Mouse (Mus musculus) lung, postnatal 25 days (tissue): ENCODE measurements at regions not wholly inside any gene's neighbourhood (a gene's known extent, or its start where the extent isn't known, plus 50 kb on each side); places are given as distances from the start of the nearest gene placed in this dataset.
"Not testable (repeated sequence)": the region's sequence is repeated elsewhere in the genome, so short reads cannot be mapped to it uniquely, and the experiment has no call there.

ENCODE experiments used
- DNase-seq: peaks from one replicate; pipeline ENCODE4 v3.0.0; 2022; ENCODE audit warnings: low spot score

DNA sequence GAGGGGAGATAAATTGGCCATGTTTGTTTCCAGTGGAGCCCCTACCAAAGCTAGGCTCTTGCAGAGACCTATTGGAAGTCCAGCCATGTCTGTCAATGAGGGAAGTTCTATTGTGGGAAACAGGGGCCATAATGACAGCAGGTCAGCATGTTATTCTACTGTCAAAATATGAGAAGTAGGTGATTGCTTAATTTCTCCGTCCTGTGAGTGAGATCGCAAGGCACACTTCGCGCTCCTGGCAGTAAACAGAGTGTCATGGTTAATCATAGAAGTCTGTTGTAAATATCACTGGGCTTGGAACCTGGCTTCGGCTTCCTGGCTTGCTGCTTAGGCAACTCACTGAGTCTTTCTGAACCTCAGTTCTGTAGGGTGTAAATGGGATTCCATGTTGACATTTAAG, 72.5 kb upstream of the Ccdc122 start:
- peak; percentile 23 for DNase-seq

DNA sequence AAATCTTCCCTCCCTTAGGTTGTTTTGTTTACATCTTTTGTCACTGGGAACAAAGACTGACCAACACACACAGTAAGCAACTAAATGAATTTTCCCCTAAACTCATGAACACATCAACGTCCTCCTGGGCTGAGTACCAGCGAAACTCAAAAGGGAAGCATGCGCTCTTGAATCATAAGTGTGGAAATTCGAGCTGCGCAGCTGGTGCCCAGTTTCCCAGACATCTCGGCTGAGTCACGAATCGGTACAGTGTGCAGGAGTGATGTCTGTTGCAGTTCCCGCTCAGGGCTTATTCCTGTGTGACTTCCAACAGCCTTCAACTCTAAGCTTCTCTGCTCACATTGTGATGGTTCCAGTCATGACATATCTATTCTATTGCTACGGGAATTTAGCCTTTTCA, 77.7 kb upstream of the Ccdc122 start:
- DNase-seq, result no peak

DNA sequence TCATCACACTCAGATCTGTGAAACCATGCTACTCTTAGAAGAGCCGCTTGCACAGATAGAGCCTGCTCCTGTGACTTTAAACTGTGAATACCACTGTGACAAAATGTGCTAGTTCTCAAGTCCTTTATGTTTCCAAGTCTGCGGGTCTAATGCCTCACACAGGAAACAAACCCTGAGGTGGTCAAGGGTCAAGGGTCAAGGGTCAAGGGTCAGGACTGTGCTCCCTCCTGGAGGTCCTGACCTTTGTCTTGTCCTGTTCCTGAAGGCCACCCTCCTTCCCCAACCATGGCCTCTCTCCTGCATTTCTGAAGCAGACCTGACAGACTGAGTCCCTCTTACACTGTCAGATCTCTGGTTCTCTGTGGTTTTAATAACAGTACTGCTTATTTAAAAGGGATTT, 79.4 kb upstream of the Ccdc122 start:
- DNase-seq, result no peak

DNA sequence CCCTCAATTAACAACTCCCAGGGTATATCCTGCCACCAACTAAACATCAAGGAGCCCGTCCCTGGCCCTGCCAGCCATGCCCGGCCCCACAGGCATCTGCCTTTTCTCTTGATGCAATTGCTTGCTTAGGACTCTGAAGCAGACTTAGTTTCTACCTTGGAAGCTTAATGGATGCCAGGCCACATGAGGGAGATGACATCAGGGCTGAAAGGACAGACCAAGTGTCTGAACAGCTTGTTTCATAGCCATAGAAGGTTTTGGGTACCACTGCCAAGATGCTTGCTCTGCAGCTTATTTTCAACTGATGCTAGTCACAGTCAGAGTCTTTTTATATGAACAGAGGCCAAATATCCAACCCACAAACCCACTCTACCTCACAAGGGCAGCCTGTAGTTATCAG, 83.4 kb upstream of the Ccdc122 start:
- DNase-seq, result no peak

DNA sequence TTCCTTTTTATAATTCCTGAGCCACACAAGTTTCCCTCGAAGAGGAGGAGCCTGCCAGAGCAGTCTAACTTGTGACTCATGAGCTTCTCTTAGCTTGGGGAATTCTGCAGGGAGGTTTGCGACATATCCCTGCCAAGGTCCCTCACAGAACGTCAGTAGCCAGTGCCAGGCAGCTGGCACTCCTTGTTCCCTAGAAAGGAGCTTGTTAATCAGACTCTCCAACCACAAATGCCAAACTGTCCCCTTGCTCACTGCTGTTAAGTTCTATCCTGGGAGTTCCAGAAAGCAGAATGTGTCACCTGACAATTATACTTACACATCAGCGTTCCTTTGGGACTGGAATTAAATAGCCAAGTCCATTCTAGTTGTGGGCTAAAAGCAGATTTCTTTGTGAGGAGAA, 85.1 kb upstream of the Ccdc122 start:
- DNase-seq, result peak; percentile 79

DNA sequence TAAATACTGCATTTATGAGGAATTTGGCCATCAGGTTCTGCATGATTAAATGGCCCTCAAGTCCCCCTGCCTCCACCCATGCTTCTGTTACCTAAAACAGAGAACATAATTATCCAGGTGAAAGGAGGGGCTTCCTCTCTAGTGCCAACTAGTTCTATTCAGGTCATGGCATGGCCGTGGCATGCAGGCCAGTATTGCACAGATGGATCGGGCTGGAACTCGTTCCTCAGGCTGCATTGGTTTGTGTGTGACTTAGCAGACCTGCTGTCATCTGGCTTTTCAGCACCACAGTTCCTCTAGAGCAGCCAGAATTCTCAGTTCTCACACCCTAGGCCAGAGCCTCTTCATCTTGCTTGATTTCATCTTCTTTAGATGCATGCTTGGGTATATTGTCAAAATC, 87.2 kb upstream of the Ccdc122 start:
- DNase-seq, result no peak

DNA sequence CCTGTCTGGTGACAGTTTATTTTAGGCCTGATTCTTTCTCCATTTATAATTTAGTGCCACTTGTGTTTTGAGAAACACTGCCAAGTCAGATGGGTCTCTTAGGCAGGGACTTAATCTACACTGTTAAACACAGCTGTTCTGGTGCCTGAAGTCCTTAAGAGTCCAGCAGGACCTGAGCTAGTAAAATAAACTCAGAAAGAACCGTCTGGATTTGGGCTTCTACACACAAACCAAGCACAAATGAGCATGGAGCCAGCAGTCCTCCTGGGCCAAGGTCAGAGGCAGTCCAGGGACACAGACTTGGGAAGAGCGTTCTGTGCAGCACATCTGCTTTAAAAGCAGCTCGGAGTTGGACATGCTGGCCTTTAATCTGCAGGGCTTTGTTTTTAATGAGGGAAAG, 87.6 kb upstream of the Ccdc122 start:
- peak; percentile 66 for DNase-seq

DNA sequence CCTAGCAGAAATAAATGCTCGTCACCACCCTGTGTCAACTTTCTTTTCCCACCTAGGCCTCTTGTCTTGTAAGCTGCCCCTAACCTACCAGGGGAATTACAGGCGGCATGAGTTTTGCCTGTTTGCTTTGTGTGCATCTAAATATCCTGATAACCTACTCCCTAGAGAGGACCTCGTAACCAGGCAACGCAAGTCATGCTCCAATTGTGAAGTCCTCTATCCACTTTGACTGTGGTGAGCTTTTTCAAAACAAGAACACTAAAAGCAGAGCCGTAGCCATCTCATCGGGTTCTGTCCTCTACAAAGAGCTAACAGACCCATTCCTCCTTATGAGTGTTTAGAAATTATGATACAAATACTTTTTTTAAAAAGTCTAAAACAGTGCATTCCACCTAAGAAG, 88.1 kb upstream of the Ccdc122 start:
- DNase-seq, result no peak

DNA sequence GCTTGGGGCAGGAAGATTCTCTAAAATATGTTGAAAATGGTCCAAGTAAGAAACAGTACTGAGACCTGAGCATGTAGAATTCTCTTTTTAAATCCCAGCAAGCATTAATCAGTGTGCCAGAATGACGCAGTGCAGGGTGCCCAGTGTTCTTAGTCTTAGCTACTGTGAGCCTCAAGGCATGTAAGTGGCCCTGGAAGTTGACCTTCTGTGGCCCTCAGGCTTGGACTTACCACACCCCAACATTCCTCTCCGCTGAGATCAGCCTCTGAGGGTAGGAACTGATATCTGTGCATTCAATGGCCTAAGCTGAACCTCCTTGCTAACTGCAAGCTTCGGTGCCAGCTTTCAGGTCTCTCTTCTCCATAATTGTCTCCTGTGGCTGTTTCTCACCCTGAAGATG, 89.4 kb upstream of the Ccdc122 start:
- DNase-seq, result peak; percentile 86

DNA sequence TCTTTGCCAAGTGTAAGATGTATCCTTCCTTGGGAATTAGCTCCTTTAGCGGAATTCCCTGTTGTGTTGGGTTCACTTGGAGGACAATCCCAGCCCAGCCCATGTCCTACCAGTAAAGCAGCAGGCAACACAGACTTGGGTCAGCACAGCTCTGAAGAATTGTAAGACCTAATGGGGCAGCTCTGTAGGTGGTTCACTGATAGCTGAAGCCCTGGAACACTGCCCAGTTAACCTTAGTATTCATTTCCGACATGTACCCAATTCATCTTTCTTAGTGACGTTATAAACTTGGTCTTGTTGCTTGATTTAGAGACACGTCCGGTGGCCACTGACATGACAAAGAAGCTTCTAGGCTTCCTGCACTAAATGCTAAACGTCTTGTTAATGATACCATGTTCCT, 90.9 kb upstream of the Ccdc122 start:
- peak; percentile 20 for DNase-seq

DNA sequence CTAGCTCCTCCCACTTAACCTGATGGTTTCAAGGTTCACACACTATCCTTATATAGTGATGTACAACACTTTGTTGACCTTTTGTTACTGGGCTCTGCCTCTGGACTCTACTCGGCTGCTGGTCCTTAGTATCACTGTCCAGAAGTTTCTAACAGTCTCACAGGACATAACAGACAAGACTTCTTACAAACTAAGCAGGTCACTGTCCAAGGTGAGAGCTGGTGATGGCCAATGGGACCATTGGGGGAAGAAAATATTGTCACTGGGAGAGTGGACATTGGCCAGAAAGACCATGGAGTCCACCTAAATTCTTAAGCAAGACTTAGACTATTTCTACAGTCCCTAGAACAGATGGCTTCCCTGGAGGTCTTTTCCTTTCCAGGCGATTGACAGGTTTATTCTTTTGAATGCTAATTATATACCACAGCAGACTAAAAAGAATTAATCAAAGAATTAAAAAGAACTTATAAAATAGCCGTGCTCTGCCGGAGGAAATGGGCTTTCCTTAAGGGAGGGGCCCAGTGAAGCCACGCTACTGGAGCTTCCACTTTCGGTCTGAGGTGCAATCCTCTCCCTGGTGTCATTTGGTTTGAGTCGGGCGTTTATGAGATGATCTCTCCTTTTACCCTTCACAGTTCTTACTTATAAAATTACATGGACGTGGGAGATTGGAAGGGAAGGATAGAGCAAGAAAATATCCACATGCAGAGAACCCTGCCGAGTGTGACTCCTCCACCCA, 94.9 kb upstream of the Ccdc122 start:
- DNase-seq, result no peak

DNA sequence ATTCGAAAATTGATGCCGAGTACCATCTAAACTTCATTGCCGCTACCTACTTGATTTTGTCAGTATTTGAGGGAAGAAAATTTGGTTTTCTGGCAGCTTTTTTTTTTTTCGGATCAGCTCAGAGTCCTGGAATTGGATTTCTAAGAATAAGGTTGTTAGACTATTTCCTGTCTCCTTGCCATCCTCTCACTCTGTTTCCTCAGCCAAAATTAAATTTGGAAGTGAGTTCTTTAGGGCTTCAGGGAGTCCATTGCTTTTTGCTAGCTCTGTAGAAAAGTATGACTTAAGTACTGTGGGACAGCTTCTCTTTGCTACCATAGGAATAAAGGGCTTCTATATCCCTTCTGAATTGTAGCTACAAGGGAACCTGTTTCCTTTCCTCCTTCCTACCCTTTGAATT, 96.1 kb upstream of the Ccdc122 start:
- no peak for DNase-seq

DNA sequence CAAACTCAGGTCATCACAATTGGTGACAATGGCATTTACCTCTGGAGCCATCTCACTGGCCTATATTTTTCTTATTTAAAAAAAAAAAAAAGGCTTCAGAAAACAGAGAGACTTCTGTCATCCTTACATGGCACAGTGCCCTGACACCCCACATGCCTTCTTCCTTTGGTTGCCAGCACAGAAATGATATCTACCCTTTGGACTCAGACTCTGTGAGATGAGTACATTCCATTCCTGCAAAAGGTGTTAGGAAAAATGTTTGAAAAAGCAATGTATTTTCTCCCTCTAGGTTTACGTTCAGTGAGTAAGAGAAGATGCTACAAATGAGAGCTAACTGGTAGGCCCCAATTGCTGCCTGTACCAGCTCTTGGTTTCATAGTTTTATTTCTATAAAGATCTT, 99.9 kb upstream of the Ccdc122 start:
- DNase-seq, result peak; percentile 25

DNA sequence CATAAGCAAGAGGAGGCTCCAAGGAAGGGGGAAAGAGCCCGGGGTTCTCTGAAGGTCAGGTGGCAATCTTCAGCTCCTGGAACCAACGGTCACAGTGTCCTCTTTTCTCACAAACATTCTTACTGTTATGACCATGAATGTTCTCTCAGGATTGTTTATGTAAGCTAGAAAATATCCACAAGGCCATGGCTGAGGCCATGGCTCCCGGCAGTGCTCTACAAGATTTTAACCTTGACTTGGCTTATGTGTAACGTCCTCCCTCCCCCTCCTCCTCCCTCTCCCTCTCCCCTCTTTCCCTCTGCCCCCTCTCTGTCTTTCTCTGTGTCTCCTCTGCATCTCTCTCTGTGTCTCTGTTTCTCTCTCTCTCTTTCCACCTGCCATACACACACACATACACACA, 100.5 kb upstream of the Ccdc122 start:
- DNase-seq, result not testable (repeated sequence)

DNA sequence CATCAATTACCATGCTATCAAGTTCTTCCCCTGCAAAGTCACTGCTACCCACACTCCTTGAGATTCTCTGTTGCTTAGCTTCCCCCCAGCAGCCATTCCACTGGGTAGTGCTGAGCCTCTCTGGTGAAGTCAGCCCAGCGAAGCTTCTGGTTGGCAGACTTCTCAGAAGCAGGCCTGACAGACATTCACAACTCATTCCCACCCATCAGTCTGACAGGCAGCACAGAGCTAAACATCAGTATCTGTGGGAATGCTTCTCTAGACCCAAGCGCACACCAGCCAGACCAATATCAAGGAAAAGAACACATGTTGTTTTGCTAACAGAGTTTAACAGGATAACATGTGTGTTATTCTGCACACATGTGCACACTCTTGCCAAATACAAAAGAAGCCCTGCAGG, 101.1 kb upstream of the Ccdc122 start:
- DNase-seq, result no peak

DNA sequence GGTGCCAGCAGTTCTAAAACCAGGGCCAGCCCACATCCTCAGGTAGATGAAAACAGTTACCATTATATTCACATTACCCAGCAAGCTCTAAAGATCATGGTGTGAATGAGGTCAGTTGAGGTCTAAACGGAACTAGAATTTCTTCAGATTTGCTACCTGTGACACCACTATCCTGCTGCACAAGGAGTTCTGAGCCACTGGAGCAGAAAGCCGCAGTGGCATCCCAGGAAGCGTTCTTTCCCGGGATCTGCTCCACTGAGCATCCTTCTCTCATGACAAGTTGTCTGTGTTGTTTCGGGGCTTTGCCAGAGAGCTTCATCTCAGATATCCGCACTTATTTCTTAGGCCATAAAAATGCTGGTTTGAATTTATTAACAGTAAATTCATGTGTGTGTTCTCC, 103.7 kb upstream of the Ccdc122 start:
- DNase-seq, result no peak

DNA sequence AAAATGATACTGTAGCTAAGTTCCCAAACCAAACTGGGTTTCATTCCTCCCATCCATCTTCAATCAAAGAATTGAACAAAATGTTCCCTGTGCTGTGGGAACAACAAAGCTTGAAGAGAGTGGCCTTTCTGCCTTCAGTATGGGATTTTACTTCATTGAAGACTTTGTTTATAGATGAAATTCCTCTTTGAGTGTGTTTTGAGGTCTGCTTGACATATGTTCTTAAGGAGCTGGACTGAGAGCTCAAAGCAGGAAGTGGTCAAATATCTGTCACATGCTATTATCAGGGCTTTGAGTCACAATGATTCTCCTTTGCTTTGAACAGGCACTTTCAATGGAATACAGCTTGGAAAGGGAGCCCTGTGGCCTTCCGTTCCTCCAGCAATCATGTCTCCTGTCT, 105.2 kb upstream of the Ccdc122 start:
- peak; percentile 27 for DNase-seq

DNA sequence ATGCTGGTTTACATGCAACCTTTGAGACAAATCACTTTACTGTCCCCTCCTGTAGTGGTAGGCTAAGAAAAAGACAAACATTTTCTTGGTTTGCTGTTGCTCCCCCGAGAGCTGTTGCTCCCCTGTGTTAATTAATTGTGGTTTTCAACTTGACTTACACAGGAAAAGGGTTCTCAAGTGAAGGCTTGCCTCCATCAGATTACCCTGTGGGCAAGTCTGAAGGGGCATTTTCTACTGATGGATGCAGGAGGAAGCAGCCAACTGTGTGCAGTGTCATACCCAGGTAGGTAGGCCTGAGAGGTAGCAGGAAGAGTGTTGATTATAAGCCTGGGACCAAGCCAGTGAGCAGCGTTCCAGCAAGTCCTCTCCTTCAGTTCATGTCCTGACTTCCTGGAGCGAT, 107.0 kb upstream of the Ccdc122 start:
- DNase-seq, result no peak

DNA sequence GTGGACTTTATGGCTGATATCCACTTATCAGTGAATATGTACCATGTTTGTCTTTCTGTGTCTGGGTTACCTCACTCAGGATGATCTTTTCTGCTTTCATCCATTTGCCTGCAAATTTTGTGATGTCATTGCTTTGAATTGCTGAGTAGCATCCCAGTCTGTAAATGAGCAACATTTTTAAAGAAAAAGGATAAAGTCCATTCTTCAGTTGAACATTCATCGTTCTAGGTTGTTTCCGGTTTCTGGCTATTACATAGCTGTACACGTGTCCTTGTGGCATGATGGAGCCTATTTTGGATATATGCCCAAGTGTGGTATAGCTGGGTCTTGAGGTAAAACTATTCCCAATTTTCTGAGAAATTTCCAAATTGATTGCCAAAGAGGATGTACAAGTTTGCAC, 107.9 kb upstream of the Ccdc122 start:
- DNase-seq, result no peak

DNA sequence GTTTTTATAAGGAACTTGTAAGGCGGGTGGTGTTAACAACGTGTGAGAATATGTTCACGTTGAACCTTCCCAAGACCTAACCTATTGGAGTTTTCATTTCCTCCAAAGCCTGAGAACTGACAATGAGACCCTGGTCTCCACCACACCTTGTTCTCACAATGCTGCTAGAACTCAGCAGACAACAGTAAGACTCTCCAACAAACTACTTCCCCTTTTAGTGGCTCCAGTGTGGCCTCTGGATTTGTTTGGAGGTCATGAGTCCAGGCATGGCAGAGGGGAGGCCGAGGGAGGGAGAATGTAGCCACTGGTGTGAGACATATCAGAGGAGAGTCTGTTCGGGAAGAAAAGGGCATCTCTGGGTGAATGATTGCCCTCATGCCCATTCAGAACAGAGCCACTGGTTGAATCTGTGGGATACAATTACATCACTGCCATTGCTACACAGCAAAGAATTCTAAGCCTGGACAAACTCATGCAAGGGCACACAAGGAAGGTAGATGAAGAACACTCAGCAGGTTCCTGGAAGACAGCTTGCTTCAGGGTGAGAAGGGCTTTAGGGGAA, 109.2 kb upstream of the Ccdc122 start:
- no peak for DNase-seq

DNA sequence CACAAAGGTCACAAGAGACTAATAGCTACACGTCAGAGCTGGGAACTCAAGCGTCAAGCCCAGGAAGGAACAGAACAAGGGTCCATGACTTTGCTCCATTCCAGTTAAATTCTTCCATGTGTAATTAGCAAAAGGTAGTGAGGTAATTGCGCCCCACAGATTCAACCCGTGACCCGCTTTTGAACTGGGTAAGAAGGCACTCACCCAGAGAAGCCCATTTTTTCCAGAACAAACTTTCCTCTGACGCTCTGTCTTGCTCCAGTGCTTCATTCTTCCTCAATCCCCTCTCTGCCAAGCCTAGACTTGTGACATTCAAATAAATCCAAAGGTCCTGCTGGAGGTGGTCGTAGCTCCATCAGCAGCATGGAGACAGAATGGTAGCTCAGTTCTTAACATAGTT, 110.2 kb upstream of the Ccdc122 start:
- DNase-seq, result no peak

DNA sequence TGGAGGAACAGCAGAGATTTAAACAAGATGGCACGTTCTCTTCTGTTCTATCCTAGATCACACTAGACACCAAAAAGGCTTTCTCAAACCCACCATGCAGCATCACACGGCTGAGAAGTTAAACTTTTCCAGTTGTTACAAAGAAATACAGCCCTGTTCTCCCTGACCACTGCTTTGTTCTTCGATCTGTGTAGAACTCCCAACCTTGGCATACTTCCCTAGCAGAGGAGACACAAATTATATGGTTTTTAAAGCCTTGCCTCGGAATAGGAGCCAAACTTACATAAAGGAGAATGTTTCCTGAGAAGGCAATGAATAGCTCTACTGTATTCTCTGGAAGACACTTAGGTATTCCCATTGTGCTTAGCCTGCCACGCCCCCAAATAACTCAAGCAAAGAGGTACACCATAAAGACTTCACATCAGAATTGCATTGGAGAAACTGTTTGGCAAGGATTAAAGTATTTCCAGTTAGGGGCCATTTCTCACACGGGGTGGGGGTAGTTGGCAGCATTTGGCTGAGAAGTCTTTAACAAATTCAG, 114.1 kb upstream of the Ccdc122 start:
- no peak for DNase-seq

DNA sequence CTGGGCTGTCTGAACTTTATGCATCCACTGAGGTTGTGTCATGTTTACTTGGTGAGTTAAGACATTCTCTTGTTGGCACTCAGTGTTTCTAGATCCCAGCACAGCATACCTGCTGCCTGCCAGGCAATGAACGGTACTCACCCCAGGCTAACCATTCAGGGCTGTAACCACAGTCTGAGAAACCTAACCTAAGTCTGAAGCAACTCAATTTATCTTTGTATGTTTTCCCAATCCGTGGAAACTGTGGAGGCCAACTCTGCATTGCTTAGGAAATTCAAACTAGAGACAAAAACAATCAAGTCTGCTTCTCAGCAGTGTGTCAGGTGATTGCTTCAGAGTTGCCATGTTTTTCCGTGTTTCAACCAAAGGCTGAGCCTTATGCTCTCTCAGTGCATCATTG, 118.5 kb upstream of the Ccdc122 start:
- DNase-seq, result no peak
